Mouse (Mus musculus): Measurements from ENCODE around the gene Vps37d. TPM values are rescaled to one million over a fixed set of nuclear protein-coding genes. Genes with fewer than 3 reads are reported as not detected.
A peak's percentile ranks its signal among the peaks of the same experiment; 100 is the strongest.

The Vps37d gene
- polyA plus RNA-seq, 1 experiment from 2014 or later, result 25.0 TPM

DNA sequence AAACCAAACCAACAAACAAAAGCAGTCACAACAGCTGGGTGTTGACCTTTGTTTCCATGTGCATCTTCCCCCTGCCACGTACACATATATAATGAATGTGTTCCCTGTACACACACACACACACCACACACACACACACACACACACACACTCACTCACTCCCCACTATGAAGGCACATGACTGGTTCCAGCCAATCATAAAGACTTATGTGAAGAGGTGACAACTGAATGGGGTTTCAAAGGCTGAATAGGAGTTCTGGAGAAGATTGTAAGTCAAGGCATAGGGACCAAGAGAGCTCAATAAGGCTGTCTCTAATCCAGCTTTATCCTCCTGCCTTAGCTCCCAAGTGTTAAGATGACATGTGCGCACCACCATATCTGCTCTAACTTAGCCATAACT is 1.5 kb upstream of the Vps37d start:
- ATAC-seq, result no peak
- Histone ChIP-seq H3K9ac (ENCODE audit: low read length) (no peak overlapping the region), H3K9me3 (replicated peaks; ENCODE audit: control insufficient read depth, low read length) (no peaks in the 10 kb centered on the region), H3K27me3 (replicated peaks; ENCODE audit: control insufficient read depth, insufficient read depth, low read length) (no peaks in the 10 kb centered on the region), H3K4me3 (ENCODE audit: low read depth, low read length) (no peak overlapping the region), H3K4me1 (ENCODE audit: control insufficient read depth, insufficient read depth, low read length) (peaks cover 4% of the 10 kb centered on the region), H3K4me2 (ENCODE audit: low read length) (no peak overlapping the region), H3K27ac (ENCODE audit: low read depth, low read length) (no peak overlapping the region), H3K36me3 (ENCODE audit: control insufficient read depth, insufficient read depth, low read length) (peaks cover 12% of the 10 kb centered on the region)
- WGBS, result 96% methylated on average over 2 of the region's 2 CpGs
- DNase-seq (ENCODE audit: low spot score), result no peak

DNA sequence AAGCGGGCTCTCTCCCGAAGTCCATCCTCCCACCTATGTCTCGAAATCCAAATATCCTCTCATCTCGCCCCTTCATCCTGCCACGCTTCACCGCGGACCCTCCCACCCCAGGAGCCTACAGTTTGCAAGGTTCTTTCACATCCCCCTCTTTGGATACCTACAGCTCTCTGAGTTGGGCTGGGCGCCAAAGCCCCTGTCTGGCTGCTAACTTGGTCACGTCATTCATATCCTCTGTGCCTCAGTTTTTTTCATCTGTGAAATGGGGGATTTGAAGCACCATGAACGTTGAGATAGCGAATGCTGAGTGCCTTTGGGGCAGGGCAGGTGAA is 380 bp upstream of the Vps37d start:
- WGBS, result 1% methylated on average over 11 of the region's 11 CpGs
- Histone ChIP-seq H3K4me2 (ENCODE audit: low read length) (peak overlapping the region; percentile 59), H3K9ac (ENCODE audit: low read length) (peak overlapping the region; percentile 99), H3K27ac (ENCODE audit: low read depth, low read length) (peak overlapping the region; percentile 91; the same call in 1 of the 2 replicates), H3K36me3 (ENCODE audit: control insufficient read depth, insufficient read depth, low read length) (peaks cover 24% of the 10 kb centered on the region), H3K9me3 (replicated peaks; ENCODE audit: control insufficient read depth, low read length) (no peaks in the 10 kb centered on the region), H3K4me3 (ENCODE audit: low read depth, low read length) (peak overlapping the region; percentile 94), H3K4me1 (ENCODE audit: control insufficient read depth, insufficient read depth, low read length) (peaks cover 4% of the 10 kb centered on the region), H3K27me3 (replicated peaks; ENCODE audit: control insufficient read depth, insufficient read depth, low read length) (no peaks in the 10 kb centered on the region)
- ATAC-seq, result peak; percentile 56
- DNase-seq (ENCODE audit: low spot score), result peak; percentile 78

DNA sequence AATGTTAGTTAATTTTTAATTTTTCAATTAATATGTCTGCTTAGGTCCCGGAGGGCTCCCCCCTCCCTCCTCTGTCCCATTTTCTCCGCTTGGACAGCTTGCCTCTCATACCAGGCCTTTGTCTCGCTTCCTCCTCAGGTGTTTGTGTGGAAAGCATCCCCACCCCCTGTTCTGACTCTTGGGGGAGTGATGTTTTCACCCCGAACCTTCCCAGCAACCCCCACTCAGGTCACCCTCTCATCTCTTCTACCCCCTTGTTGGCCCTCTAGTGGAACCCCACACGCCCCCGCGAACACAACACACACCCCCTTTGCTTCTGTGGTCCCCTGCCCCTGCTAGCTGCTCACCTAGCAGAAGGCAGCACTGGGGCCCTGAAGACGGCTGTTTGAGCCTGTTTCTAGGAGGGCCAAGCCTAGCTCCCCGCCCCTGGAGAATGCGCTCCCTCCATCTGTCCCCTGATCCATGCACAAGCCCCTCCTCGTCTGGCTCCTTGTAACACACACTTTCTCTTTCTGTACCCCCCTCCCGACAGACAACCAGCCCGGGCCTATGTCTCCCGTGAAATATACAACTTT is 1.0 kb downstream of the Vps37d start:
- Histone ChIP-seq H3K27ac (ENCODE audit: low read depth, low read length) (peak overlapping the region; percentile 91), H3K36me3 (ENCODE audit: control insufficient read depth, insufficient read depth, low read length) (peaks cover 37% of the 10 kb centered on the region), H3K9me3 (replicated peaks; ENCODE audit: control insufficient read depth, low read length) (no peaks in the 10 kb centered on the region), H3K27me3 (replicated peaks; ENCODE audit: control insufficient read depth, insufficient read depth, low read length) (no peaks in the 10 kb centered on the region), H3K4me2 (ENCODE audit: low read length) (peak overlapping the region; percentile 59), H3K9ac (ENCODE audit: low read length) (peak overlapping the region; percentile 99), H3K4me3 (ENCODE audit: low read depth, low read length) (peak overlapping the region; percentile 94), H3K4me1 (ENCODE audit: control insufficient read depth, insufficient read depth, low read length) (peaks cover 4% of the 10 kb centered on the region)
- DNase-seq (ENCODE audit: low spot score), result peak; percentile 84
- ATAC-seq, result peak; percentile 76
- 8% methylated on average over 14 of the region's 14 CpGs for WGBS

DNA sequence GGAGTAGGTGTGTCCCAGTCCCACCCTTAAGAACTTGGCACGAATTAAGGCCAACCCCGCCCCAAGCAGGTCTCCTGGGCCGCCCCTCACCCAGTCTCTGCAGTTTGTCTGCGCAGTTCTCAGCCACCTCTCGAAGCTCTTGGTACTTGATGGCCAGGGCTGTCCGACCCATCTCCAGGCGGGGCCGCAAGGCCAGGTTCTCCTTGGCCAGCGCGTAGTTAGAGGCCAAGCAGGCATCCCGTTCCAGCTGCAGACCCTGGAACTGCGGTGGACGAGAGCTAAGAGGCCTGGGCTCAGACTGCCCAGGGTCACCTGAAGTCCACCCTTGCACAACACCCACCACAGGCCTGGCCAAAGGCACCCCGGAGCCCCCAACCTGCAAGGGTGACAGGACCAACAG is 1.7 kb downstream of the Vps37d start:
- no peak for DNase-seq (ENCODE audit: low spot score)
- H3K4me1 ChIP-seq (ENCODE audit: control insufficient read depth, insufficient read depth, low read length), result peaks cover 4% of the 10 kb centered on the region
- peaks cover 42% of the 10 kb centered on the region for H3K36me3 ChIP-seq (ENCODE audit: control insufficient read depth, insufficient read depth, low read length)
- no peak for ATAC-seq
- WGBS, result 88% methylated on average over 14 of the region's 14 CpGs
- H3K27me3 ChIP-seq (replicated peaks; ENCODE audit: control insufficient read depth, insufficient read depth, low read length), result no peaks in the 10 kb centered on the region
- H3K27ac ChIP-seq (ENCODE audit: low read depth, low read length), result peak overlapping the region; percentile 33; the same call in 1 of the 2 replicates
- no peaks in the 10 kb centered on the region for H3K9me3 ChIP-seq (replicated peaks; ENCODE audit: control insufficient read depth, low read length)
- H3K4me3 ChIP-seq (ENCODE audit: low read depth, low read length), result peak overlapping the region; percentile 94
- peak overlapping the region; percentile 59 for H3K4me2 ChIP-seq (ENCODE audit: low read length)
- H3K9ac ChIP-seq (ENCODE audit: low read length), result peak overlapping the region; percentile 99

DNA sequence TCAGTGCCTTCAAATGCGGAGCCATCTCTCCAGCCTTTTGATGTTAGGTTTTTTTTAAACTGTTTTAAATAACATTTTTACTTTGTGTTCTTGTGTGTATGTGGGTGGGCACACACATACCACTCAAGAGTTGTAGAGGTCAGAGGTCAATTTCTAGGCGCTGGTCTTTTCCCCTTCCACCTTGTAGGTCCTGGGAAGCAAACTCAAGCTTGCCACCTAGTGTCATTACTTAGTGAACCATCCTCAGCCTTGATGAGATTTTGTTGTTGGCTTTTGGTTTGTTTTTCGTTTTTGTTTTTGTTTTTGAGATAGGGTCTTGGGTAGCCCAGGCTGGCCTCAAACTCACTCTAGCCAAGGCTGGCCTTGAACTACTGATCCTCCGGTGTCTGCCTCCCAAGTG is 2.4 kb downstream of the Vps37d start:
- Histone ChIP-seq H3K27me3 (replicated peaks; ENCODE audit: control insufficient read depth, insufficient read depth, low read length) (no peaks in the 10 kb centered on the region), H3K27ac (ENCODE audit: low read depth, low read length) (no peak overlapping the region), H3K36me3 (ENCODE audit: control insufficient read depth, insufficient read depth, low read length) (peaks cover 42% of the 10 kb centered on the region), H3K9ac (ENCODE audit: low read length) (no peak overlapping the region), H3K9me3 (replicated peaks; ENCODE audit: control insufficient read depth, low read length) (no peaks in the 10 kb centered on the region), H3K4me1 (ENCODE audit: control insufficient read depth, insufficient read depth, low read length) (peaks cover 4% of the 10 kb centered on the region), H3K4me2 (ENCODE audit: low read length) (no peak overlapping the region), H3K4me3 (ENCODE audit: low read depth, low read length) (no peak overlapping the region)
- DNase-seq (ENCODE audit: low spot score), result no peak
- ATAC-seq, result no peak
- 78% methylated on average over 4 of the region's 4 CpGs for WGBS

DNA sequence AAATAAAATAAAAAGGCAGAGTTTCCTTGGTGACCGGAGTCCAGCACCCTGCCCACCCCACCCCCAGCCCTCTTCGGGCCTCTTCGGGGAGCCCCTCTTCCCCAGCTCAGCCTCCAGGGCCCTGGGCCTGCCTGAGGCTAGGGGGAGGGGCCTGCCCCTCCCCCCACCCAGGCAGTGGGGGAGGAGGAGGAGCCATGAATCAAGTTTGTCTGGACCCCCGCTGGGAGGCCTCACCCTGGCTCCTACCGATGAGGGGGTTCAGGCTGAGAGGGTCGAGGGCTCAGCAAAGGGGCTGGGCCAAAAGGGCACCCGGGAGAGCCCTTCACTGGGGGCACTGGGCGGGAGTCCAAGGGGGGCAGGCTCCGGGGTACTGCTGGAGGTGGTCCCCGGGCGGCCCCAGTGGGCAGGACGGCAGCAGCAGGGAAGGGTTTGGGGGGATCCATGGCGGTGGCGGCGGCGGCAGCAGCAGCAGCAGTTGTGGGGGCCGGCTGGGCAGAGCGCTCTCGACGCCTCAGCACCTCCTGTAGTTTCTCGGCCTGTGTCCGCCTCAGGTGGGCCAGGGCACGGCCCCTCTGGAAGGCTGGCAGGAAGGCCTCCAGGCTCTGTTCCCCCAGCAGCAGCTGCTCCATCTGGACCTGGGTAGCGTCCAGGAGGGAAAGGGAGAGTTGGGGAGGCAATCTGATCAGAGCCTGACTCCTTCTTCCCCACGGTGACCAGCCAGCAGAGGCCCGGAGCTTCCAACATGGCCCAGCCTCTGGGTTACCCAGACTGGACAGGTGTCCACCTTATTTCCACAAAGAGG is 4.5 kb downstream of the Vps37d start:
- H3K4me3 ChIP-seq (ENCODE audit: low read depth, low read length), result no peak overlapping the region
- H3K9me3 ChIP-seq (replicated peaks; ENCODE audit: control insufficient read depth, low read length), result no peaks in the 10 kb centered on the region
- no peak overlapping the region for H3K27ac ChIP-seq (ENCODE audit: low read depth, low read length)
- WGBS, result 27% methylated on average over 22 of the region's 26 CpGs
- no peaks in the 10 kb centered on the region for H3K27me3 ChIP-seq (replicated peaks; ENCODE audit: control insufficient read depth, insufficient read depth, low read length)
- H3K4me1 ChIP-seq (ENCODE audit: control insufficient read depth, insufficient read depth, low read length), result peaks cover 4% of the 10 kb centered on the region
- no peak overlapping the region for H3K4me2 ChIP-seq (ENCODE audit: low read length)
- no peak for DNase-seq (ENCODE audit: low spot score)
- H3K36me3 ChIP-seq (ENCODE audit: control insufficient read depth, insufficient read depth, low read length), result peaks cover 42% of the 10 kb centered on the region
- H3K9ac ChIP-seq (ENCODE audit: low read length), result no peak overlapping the region; the same call in 1 of the 2 replicates
- ATAC-seq, result no peak

DNA sequence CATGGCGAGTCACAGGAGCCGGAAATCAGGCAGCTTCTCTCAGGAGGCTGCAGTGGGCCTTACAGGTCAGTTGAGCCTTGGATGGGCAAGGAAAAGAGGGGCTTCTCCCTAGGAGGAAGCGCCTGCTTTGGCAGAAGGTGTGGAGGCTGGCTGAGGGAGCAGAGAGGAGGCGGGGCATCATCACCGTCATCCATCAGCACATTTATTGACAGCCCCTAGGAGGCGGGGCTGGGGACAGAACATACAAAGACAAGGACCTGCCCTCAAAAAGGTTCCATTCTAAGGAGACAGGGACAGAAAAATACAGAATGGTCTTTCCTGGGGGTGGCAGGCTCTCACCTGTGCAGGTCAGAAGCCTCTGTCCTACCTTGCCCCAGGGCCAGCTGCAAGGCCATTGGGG is 5.3 kb downstream of the Vps37d start:
- Histone ChIP-seq H3K4me3 (ENCODE audit: low read depth, low read length) (no peak overlapping the region), H3K9ac (ENCODE audit: low read length) (no peak overlapping the region), H3K27me3 (replicated peaks; ENCODE audit: control insufficient read depth, insufficient read depth, low read length) (no peaks in the 10 kb centered on the region), H3K4me1 (ENCODE audit: control insufficient read depth, insufficient read depth, low read length) (peaks cover 4% of the 10 kb centered on the region), H3K9me3 (replicated peaks; ENCODE audit: control insufficient read depth, low read length) (no peaks in the 10 kb centered on the region), H3K4me2 (ENCODE audit: low read length) (no peak overlapping the region), H3K27ac (ENCODE audit: low read depth, low read length) (no peak overlapping the region), H3K36me3 (ENCODE audit: control insufficient read depth, insufficient read depth, low read length) (peaks cover 42% of the 10 kb centered on the region)
- 73% methylated on average over 6 of the region's 6 CpGs for WGBS
- DNase-seq (ENCODE audit: low spot score) (no peak), ATAC-seq (no peak)

DNA sequence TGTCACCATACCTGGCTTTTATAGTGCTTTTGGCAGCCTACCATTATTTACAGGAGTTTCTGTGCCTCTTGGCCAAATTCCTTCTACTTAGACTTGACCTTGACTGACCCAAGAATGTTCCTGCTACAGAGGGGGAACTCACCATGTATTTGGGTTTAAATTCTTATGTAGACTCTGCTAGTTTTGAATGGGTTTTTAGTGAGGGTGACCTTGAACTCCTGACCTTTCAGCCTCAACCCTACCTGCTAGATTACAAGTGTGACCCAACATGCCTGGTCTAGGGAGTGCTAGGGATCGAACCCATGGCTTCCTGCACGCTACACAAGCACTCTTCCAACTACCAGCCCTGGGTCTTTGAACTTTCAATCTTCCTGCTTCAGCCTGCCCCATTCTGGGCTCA is 6.0 kb downstream of the Vps37d start:
- Histone ChIP-seq H3K27me3 (replicated peaks; ENCODE audit: control insufficient read depth, insufficient read depth, low read length) (no peaks in the 10 kb centered on the region), H3K4me3 (ENCODE audit: low read depth, low read length) (no peak overlapping the region), H3K9ac (ENCODE audit: low read length) (no peak overlapping the region), H3K36me3 (ENCODE audit: control insufficient read depth, insufficient read depth, low read length) (peaks cover 44% of the 10 kb centered on the region), H3K4me1 (ENCODE audit: control insufficient read depth, insufficient read depth, low read length) (peaks cover 4% of the 10 kb centered on the region), H3K27ac (ENCODE audit: low read depth, low read length) (no peak overlapping the region), H3K9me3 (replicated peaks; ENCODE audit: control insufficient read depth, low read length) (no peaks in the 10 kb centered on the region), H3K4me2 (ENCODE audit: low read length) (no peak overlapping the region)
- WGBS, result 97% methylated on average over 2 of the region's 2 CpGs
- no peak for ATAC-seq
- DNase-seq (ENCODE audit: low spot score), result no peak

DNA sequence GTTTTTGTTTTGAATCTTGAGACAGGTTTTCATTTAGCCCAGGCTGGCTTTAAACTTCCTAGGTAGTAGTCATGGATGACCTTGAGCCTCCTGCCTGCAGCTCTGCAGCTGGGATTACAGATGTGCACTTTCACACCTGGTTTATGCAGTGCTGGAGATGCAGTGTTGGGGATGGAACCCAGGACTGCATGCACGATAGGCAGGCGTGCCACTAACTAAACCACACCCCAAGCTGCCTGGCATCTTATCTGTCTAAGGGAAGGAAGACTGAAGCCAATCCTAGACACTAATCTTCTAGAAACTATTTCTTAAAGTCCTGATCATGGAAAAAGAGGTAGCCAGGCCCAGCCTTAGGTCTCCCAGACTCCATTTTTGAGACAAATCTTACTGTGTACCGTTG is 7.6 kb downstream of the Vps37d start:
- H3K36me3 ChIP-seq (ENCODE audit: control insufficient read depth, insufficient read depth, low read length), result peaks cover 46% of the 10 kb centered on the region
- no peak overlapping the region for H3K4me3 ChIP-seq (ENCODE audit: low read depth, low read length)
- 97% methylated on average over 3 of the region's 3 CpGs for WGBS
- H3K4me1 ChIP-seq (ENCODE audit: control insufficient read depth, insufficient read depth, low read length), result peaks cover 5% of the 10 kb centered on the region
- H3K9ac ChIP-seq (ENCODE audit: low read length), result no peak overlapping the region
- no peaks in the 10 kb centered on the region for H3K9me3 ChIP-seq (replicated peaks; ENCODE audit: control insufficient read depth, low read length)
- H3K27ac ChIP-seq (ENCODE audit: low read depth, low read length), result no peak overlapping the region
- no peaks in the 10 kb centered on the region for H3K27me3 ChIP-seq (replicated peaks; ENCODE audit: control insufficient read depth, insufficient read depth, low read length)
- H3K4me2 ChIP-seq (ENCODE audit: low read length), result no peak overlapping the region
- no peak for DNase-seq (ENCODE audit: low spot score)
- no peak for ATAC-seq

All from forebrain, embryonic 14.5 days (tissue).